In genomic region chr11:58031176-58031575, GRCm38 (mm10) we compare ENCODE assay signal across 19 mouse cellular contexts. TPM values are rescaled to one million over a fixed set of nuclear protein-coding genes. Genes with fewer than 3 reads are reported as not detected.
A peak's percentile ranks its signal among the peaks of the same experiment; 100 is the strongest.
DNase-seq lines count a peak whose midpoint lies in the region; ATAC-seq lines count a peak whose summit lies in the region.
"Had no signal": no experiment of that assay in that cellular context is flagged by ENCODE, and none has a peak within 500 bp of the region (broad histone marks: within the 10 kb centered on the region; RNA-seq: fewer than 3 reads in every experiment).

No protein-coding gene starts in this region.

- DNase-seq in midbrain, embryonic 11.5 days (ENCODE audit: low spot score, missing footprints): peak; percentile 47
- DNase-seq in thymus, postnatal 4 days: peak; percentile 56
- DNase-seq in limb, embryonic 10.5 days (ENCODE audit: low spot score): no peak
- no peak for DNase-seq in cerebellum, adult 9-10 months
- DNase-seq: adrenal gland, postnatal 10 days; cerebellum, adult 11 months; heart, postnatal 4 days; kidney, adult 2 months; kidney, postnatal 4 days had no signal

- WGBS in midbrain, embryonic 11.5 days: 81% methylated on average over 6 of the region's 6 CpGs
- 84% methylated on average over 6 of the region's 6 CpGs for WGBS in midbrain, embryonic 16.5 days
- 82% methylated on average over 6 of the region's 6 CpGs for WGBS in limb, embryonic 10.5 days
- 80% methylated on average over 6 of the region's 6 CpGs for WGBS in midbrain, embryonic 15.5 days

- no peaks in the 10 kb centered on the region for H3K36me3 ChIP-seq in midbrain, embryonic 11.5 days (ENCODE audit: control insufficient read depth, insufficient read depth, low read length)
- H3K36me3 ChIP-seq in midbrain, embryonic 16.5 days (ENCODE audit: control insufficient read depth, insufficient read depth, low read length): no peaks in the 10 kb centered on the region
- peaks cover 5% of the 10 kb centered on the region for H3K36me3 ChIP-seq in limb, embryonic 10.5 days
- H3K36me3 ChIP-seq in midbrain, embryonic 15.5 days (replicated peaks): no peaks in the 10 kb centered on the region
- H3K36me3 ChIP-seq: embryonic facial prominence, embryonic 12.5 days; forebrain, embryonic 15.5 days; heart, embryonic 13.5 days; midbrain, embryonic 13.5 days had no signal

- no peak overlapping the region for H3K4me2 ChIP-seq in midbrain, embryonic 11.5 days
- no peak overlapping the region for H3K4me2 ChIP-seq in midbrain, embryonic 16.5 days (ENCODE audit: low read length)
- H3K4me2 ChIP-seq in midbrain, embryonic 15.5 days: no peak overlapping the region
- H3K4me2 ChIP-seq: embryonic facial prominence, embryonic 12.5 days; forebrain, embryonic 15.5 days; heart, embryonic 13.5 days; midbrain, embryonic 13.5 days had no signal

- ATAC-seq in midbrain, embryonic 11.5 days (ENCODE audit: low FRiP score): no peak
- ATAC-seq in midbrain, embryonic 16.5 days: no peak
- ATAC-seq in common myeloid progenitor, adult 5-6 weeks (replicated peaks; ENCODE audit: low read depth, poor library complexity, severe bottlenecking): 0 out of 2 replicates have a peak, but pooled peaks have one; percentile 37
- peak; percentile 6; the same call in 1 of the 2 replicates for ATAC-seq in neutrophil, adult 5-6 weeks (ENCODE audit: extremely low read depth, insufficient number of reproducible peaks, low FRiP score, poor library complexity, severe bottlenecking)
- ATAC-seq in midbrain, embryonic 15.5 days (replicated peaks): no peak
- ATAC-seq: forebrain, embryonic 15.5 days; hindbrain, embryonic 16.5 days; midbrain, embryonic 13.5 days had no signal

- no peak overlapping the region for H3K4me3 ChIP-seq in midbrain, embryonic 11.5 days (ENCODE audit: low read depth, low read length)
- H3K4me3 ChIP-seq in midbrain, embryonic 16.5 days (ENCODE audit: low read depth, low read length): no peak overlapping the region
- no peak overlapping the region for H3K4me3 ChIP-seq in limb, embryonic 10.5 days
- H3K4me3 ChIP-seq in midbrain, embryonic 15.5 days: no peak overlapping the region
- H3K4me3 ChIP-seq: embryonic facial prominence, embryonic 12.5 days; forebrain, embryonic 15.5 days; heart, embryonic 13.5 days; midbrain, embryonic 13.5 days had no signal

- no peaks in the 10 kb centered on the region for H3K27me3 ChIP-seq in midbrain, embryonic 11.5 days (ENCODE audit: control insufficient read depth, insufficient read depth, low read length)
- no peaks in the 10 kb centered on the region for H3K27me3 ChIP-seq in midbrain, embryonic 16.5 days (ENCODE audit: control insufficient read depth, insufficient read depth, low read depth, low read length)
- H3K27me3 ChIP-seq in limb, embryonic 10.5 days (ENCODE audit: low read depth, poor library complexity, severe bottlenecking): no peaks in the 10 kb centered on the region
- H3K27me3 ChIP-seq in midbrain, embryonic 15.5 days (replicated peaks): no peaks in the 10 kb centered on the region
- H3K27me3 ChIP-seq: embryonic facial prominence, embryonic 12.5 days; forebrain, embryonic 15.5 days; heart, embryonic 13.5 days; midbrain, embryonic 13.5 days had no signal

- no peaks in the 10 kb centered on the region for H3K9me3 ChIP-seq in midbrain, embryonic 11.5 days (ENCODE audit: control insufficient read depth, low read length)
- no peaks in the 10 kb centered on the region for H3K9me3 ChIP-seq in midbrain, embryonic 16.5 days (replicated peaks; ENCODE audit: control insufficient read depth, low read length, poor library complexity, severe bottlenecking)
- no peaks in the 10 kb centered on the region for H3K9me3 ChIP-seq in limb, embryonic 10.5 days (replicated peaks)
- H3K9me3 ChIP-seq in midbrain, embryonic 15.5 days: no peaks in the 10 kb centered on the region
- H3K9me3 ChIP-seq: embryonic facial prominence, embryonic 12.5 days; forebrain, embryonic 15.5 days; heart, embryonic 13.5 days; midbrain, embryonic 13.5 days had no signal

- H3K27ac ChIP-seq in midbrain, embryonic 11.5 days (ENCODE audit: low read depth, low read length): no peak overlapping the region; the same call in 1 of the 2 replicates
- no peak overlapping the region for H3K27ac ChIP-seq in midbrain, embryonic 16.5 days (ENCODE audit: low read length)
- H3K27ac ChIP-seq in limb, embryonic 10.5 days: no peak overlapping the region
- H3K27ac ChIP-seq in midbrain, embryonic 15.5 days: no peak overlapping the region
- H3K27ac ChIP-seq: embryonic facial prominence, embryonic 12.5 days; forebrain, embryonic 15.5 days; heart, embryonic 13.5 days; liver, embryonic 14.5 days; midbrain, embryonic 13.5 days had no signal

- H3K4me1 ChIP-seq in midbrain, embryonic 11.5 days (ENCODE audit: control insufficient read depth, insufficient read depth, low read length): no peaks in the 10 kb centered on the region
- H3K4me1 ChIP-seq in midbrain, embryonic 16.5 days (ENCODE audit: control insufficient read depth, insufficient read depth, low read length): 0 out of 2 replicates have a peak, but pooled peaks cover 7% of the 10 kb centered on the region
- H3K4me1 ChIP-seq in limb, embryonic 10.5 days: peaks cover 16% of the 10 kb centered on the region; the same call in 1 of the 2 replicates
- no peaks in the 10 kb centered on the region; the same call in 1 of the 2 replicates for H3K4me1 ChIP-seq in midbrain, embryonic 15.5 days

- no peak overlapping the region for H3K9ac ChIP-seq in midbrain, embryonic 11.5 days (ENCODE audit: low read length)
- no peak overlapping the region for H3K9ac ChIP-seq in midbrain, embryonic 16.5 days (ENCODE audit: low read depth, low read length)
- H3K9ac ChIP-seq in midbrain, embryonic 15.5 days: no peak overlapping the region
- H3K9ac ChIP-seq: embryonic facial prominence, embryonic 12.5 days; forebrain, embryonic 15.5 days; liver, embryonic 14.5 days; midbrain, embryonic 13.5 days had no signal

RNA-seq across cellular contexts. Expression of gene Larp1, which starts 22.3 kb away (rescaled TPM):
- 13.9 and 14.0 TPM in 2 replicates for polyA plus RNA-seq in midbrain, embryonic 11.5 days (2014; fragmentation: Nextera tagmentation; extraction: Ambion mirVana)
- polyA plus RNA-seq in midbrain, embryonic 16.5 days (2015; fragmentation: Nextera tagmentation; extraction: Ambion mirVana): 17.7 and 18.4 TPM in 2 replicates
- 65.3 and 72.9 TPM in 2 replicates for total RNA-seq in common myeloid progenitor, adult 5-6 weeks (2017)
- total RNA-seq in neutrophil, adult 5-6 weeks (2017): 37.7 and 42.5 TPM in 2 replicates
- polyA plus RNA-seq in limb, embryonic 10.5 days (2016; fragmentation: Nextera tagmentation; extraction: Ambion mirVana): 20.0 and 22.6 TPM in 2 replicates
- 22.1 and 22.8 TPM in 2 replicates for polyA plus RNA-seq in midbrain, embryonic 15.5 days (2015; fragmentation: Nextera tagmentation; extraction: Ambion mirVana)

Comparison
In these comparisons a context has a peak if more than half of its experiments do, and no peak if none do; other contexts are left out.
1. ATAC-seq: peak in common myeloid progenitor, adult 5-6 weeks (single experiment) and neutrophil, adult 5-6 weeks (single experiment); none in midbrain, embryonic 11.5 days (single experiment), midbrain, embryonic 16.5 days (single experiment) and midbrain, embryonic 15.5 days (single experiment).
2. DNase-seq: peak in midbrain, embryonic 11.5 days (single experiment) and thymus, postnatal 4 days (single experiment); none in limb, embryonic 10.5 days (single experiment) and cerebellum, adult 9-10 months (single experiment).